Mouse (Mus musculus) adrenal gland, postnatal 4 days (tissue): ENCODE results near the gene Ltb4r2. TPM values are rescaled to one million over a fixed set of nuclear protein-coding genes. Genes with fewer than 3 reads are reported as not detected.

ENCODE experiments used
- DNase-seq, 2 experiments: peaks; one replicate each; pipeline ENCODE4 v3.0.0; 2021 to 2022; ENCODE audit warnings: low spot score in 2 of 2, mixed read lengths in 2 of 2
- total RNA-seq, 2 experiments: library from RNA; stranded (reverse); gene quantifications; 2 replicates each; pipeline ENCODE4 v1.2.3; 2021

Gene Ltb4r2
- total RNA-seq, 2 experiments from 2014 or later: 0.17 to 0.34 TPM

- peak; percentile 1 to 6 for DNase-seq
These were observed 19.5 kb downstream of the Ltb4r2 start for GRCm38 (mm10) chr14:55780736-55781135.

- peak; percentile 10 to 13 for DNase-seq
These were observed 20.1 kb downstream of the Ltb4r2 start for GRCm38 (mm10) chr14:55781310-55781709.

- DNase-seq: peak; percentile 0 to 1
These were observed 21.2 kb downstream of the Ltb4r2 start for GRCm38 (mm10) chr14:55782361-55782960.

- peak; percentile 2 to 3 for DNase-seq
These were observed 22.1 kb downstream of the Ltb4r2 start for GRCm38 (mm10) chr14:55783171-55783957.

GRCm38 (mm10) chr14:55783958-55784235, 22.7 kb downstream of the Ltb4r2 start, which contains the start of gene Adcy4:
Gene Adcy4 (minus strand): TSS chr14:55784095.
- DNase-seq: peak; percentile 1

- DNase-seq: peak; percentile 1 to 2
These were observed 24.0 kb downstream of the Ltb4r2 start for GRCm38 (mm10) chr14:55785195-55785594.

GRCm38 (mm10) chr14:55787731-55788130, 26.5 kb downstream of the Ltb4r2 start:
- DNase-seq: no peak

- DNase-seq: no peak
These were observed 27.2 kb downstream of the Ltb4r2 start, which contains the start of gene Ripk3 for GRCm38 (mm10) chr14:55788256-55789050. Gene Ripk3 (minus strand): TSS chr14:55788865.

- no peak for DNase-seq
These were observed 32.2 kb downstream of the Ltb4r2 start for GRCm38 (mm10) chr14:55793461-55793860.

- no peak for DNase-seq
These were observed 32.7 kb downstream of the Ltb4r2 start for GRCm38 (mm10) chr14:55793946-55794345.

- peak in 1 of 2 experiments; percentile 2 for DNase-seq
These were observed 34.3 kb downstream of the Ltb4r2 start for GRCm38 (mm10) chr14:55795380-55796163.

Other genes with a start within 250 kb of the Ltb4r2 start
- not detected for gene Nrl, start 236.4 kb upstream of the Ltb4r2 start, total RNA-seq
- gene Pck2, start 221.2 kb upstream of the Ltb4r2 start, total RNA-seq: 10 to 100 TPM; 63.4 to 64.0 TPM
- 10 to 100 TPM; 84.6 to 91.6 TPM for gene Dcaf11, start 201.4 kb upstream of the Ltb4r2 start, total RNA-seq
- gene A730061H03Rik, start 201.0 kb upstream of the Ltb4r2 start, total RNA-seq: 1 to 10 TPM; 1.0 to 1.2 TPM
- gene Fitm1, start 185.8 kb upstream of the Ltb4r2 start, total RNA-seq: 1 to 10 TPM; 6.5 to 10.0 TPM
- 100 to 1,000 TPM; 302 to 310 TPM for gene Psme1, start 183.3 kb upstream of the Ltb4r2 start, total RNA-seq
- 10 to 100 TPM; 40.9 to 47.0 TPM for gene Emc9, start 176.1 kb upstream of the Ltb4r2 start, total RNA-seq
- gene Psme2, start 170.3 kb upstream of the Ltb4r2 start, total RNA-seq: 100 to 1,000 TPM; 336 to 355 TPM
- 10 to 100 TPM; 35.0 to 40.3 TPM for gene Rnf31, start 169.7 kb upstream of the Ltb4r2 start, total RNA-seq
- gene Irf9, start 157.9 kb upstream of the Ltb4r2 start, total RNA-seq: 10 to 100 TPM; 19.1 to 19.9 TPM
- gene Rec8, start 143.4 kb upstream of the Ltb4r2 start, total RNA-seq: 1 to 10 TPM; 8.0 to 8.6 TPM
- gene Ipo4, start 125.5 kb upstream of the Ltb4r2 start, total RNA-seq: 100 to 1,000 TPM in 1 of 2 experiments, 10 to 100 TPM in 1; 96.8 to 108 TPM
- gene Gm49378, start 123.5 kb upstream of the Ltb4r2 start, total RNA-seq: 1 to 10 TPM; 3.8 to 4.5 TPM
- gene Tm9sf1, start 117.6 kb upstream of the Ltb4r2 start, total RNA-seq: 100 to 1,000 TPM in 1 of 2 experiments, 10 to 100 TPM in 1; 98.6 to 102 TPM
- 1 to 10 TPM; 1.7 to 2.8 TPM for gene Tssk4, start 111.2 kb upstream of the Ltb4r2 start, total RNA-seq
- gene Mdp1, start 100.9 kb upstream of the Ltb4r2 start, total RNA-seq: 10 to 100 TPM; 57.4 to 63.3 TPM
- 10 to 100 TPM; 29.2 to 29.7 TPM for gene Gmpr2, start 89.5 kb upstream of the Ltb4r2 start, total RNA-seq
- 100 to 1,000 TPM; 316 to 337 TPM for gene Nedd8, start 89.3 kb upstream of the Ltb4r2 start, total RNA-seq
- gene Tinf2, start 79.6 kb upstream of the Ltb4r2 start, total RNA-seq: 10 to 100 TPM; 33.0 to 33.2 TPM
- 1 to 10 TPM; 1.4 to 1.8 TPM for gene Tgm1, start 47.5 kb upstream of the Ltb4r2 start, total RNA-seq
- 10 to 100 TPM; 23.8 to 25.7 TPM for gene Rabggta, start 39.2 kb upstream of the Ltb4r2 start, total RNA-seq
- gene Dhrs1, start 15.7 kb upstream of the Ltb4r2 start, total RNA-seq: 10 to 100 TPM; 74.1 to 77.7 TPM
- gene Nop9, start 15.7 kb upstream of the Ltb4r2 start, total RNA-seq: 10 to 100 TPM; 24.5 to 27.1 TPM
- 10 to 100 TPM in 1 of 2 experiments, 1 to 10 TPM in 1; 4.6 to 12.0 TPM for gene Cideb, start 3.0 kb upstream of the Ltb4r2 start, total RNA-seq
- gene Ltb4r1, start 4.5 kb downstream of the Ltb4r2 start, total RNA-seq: 1 to 10 TPM; 1.3 to 2.9 TPM
- gene Adcy4, start 22.7 kb downstream of the Ltb4r2 start, total RNA-seq: 10 to 100 TPM; 10.4 to 10.9 TPM
- 10 to 100 TPM in 1 of 2 experiments, 1 to 10 TPM in 1; 8.4 to 12.2 TPM for gene Ripk3, start 27.4 kb downstream of the Ltb4r2 start, total RNA-seq
- 10 to 100 TPM; 47.0 to 49.4 TPM for gene Nfatc4, start 61.7 kb downstream of the Ltb4r2 start, total RNA-seq
- gene Nynrin, start 92.6 kb downstream of the Ltb4r2 start, total RNA-seq: 10 to 100 TPM; 46.0 to 52.0 TPM
- under 1 TPM; 0.39 to 0.76 TPM for gene Cbln3, start 123.0 kb downstream of the Ltb4r2 start, total RNA-seq
- gene Khnyn, start 123.5 kb downstream of the Ltb4r2 start, total RNA-seq: 10 to 100 TPM; 29.7 to 29.9 TPM
- 10 to 100 TPM; 65.3 to 71.9 TPM for gene Sdr39u1, start 138.9 kb downstream of the Ltb4r2 start, total RNA-seq
- 10 to 100 TPM; 10.4 to 19.2 TPM for gene Cma1, start 183.2 kb downstream of the Ltb4r2 start, total RNA-seq
- under 1 TPM; 0.62 to 0.76 TPM for gene Cma2, start 189.6 kb downstream of the Ltb4r2 start, total RNA-seq